Mouse (Mus musculus): ENCODE results near the gene Mettl9.

GRCm38 (mm10) chr7:121085500-121085899 lies 51.3 kb downstream of the Mettl9 start:
- TF ChIP-seq CTCF (IDR thresholded peaks at IDR 0.05) = no peak
- no peak for TF ChIP-seq EP300 (IDR thresholded peaks at IDR 0.05)

Data from lung, postnatal 0 days (tissue).